Mouse (Mus musculus) liver, postnatal 0 days (tissue): ENCODE results near the gene Kif1c.

Experiments
- CTCF ChIP-seq: sonication (generic); IDR thresholded peaks from 2 replicates; pipeline ENCODE4 v1.5.1; 2016; ENCODE audit warnings: antibody characterized with exemption, low read depth
- EP300 ChIP-seq: IDR thresholded peaks from 2 replicates; pipeline ENCODE4 v1.6.1; 2016; ENCODE audit warnings: antibody characterized with exemption, low read depth, mild to moderate bottlenecking

GRCm38 (mm10) chr11:70652884-70653344 lies 47.4 kb upstream of the Kif1c start:
- TF ChIP-seq EP300 (no peak), CTCF (no peak)
